Mouse (Mus musculus): ENCODE results near the gene Ablim1. TPM values are rescaled to one million over a fixed set of nuclear protein-coding genes. Genes with fewer than 3 reads are reported as not detected.

Ablim1 gene
- polyA plus RNA-seq, 2 experiments, result 3.0 to 4.7 TPM

DNA sequence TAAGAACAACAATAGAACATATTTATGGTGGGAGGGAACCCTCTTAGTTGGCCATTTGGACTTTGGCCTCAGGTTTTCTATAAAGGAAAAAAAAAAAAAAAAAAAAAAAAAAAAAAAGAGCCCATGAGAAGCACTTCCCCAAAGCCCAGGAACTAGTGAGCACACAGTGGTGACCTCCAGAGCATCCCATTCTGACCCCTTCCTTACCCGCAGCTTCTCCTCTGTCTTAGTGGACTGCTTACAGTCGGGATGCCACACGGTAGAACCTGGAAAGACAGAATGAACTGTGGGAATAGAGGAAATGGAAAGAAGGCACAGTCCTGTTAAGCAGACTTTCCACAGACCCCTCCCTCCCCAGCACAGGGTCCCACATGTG is 235.1 kb downstream of the Ablim1 start:
- Histone ChIP-seq H3K4me1 (replicated peaks; ENCODE audit: control insufficient read depth in 2 of 2, insufficient read depth in 2 of 2, low read length in 1 of 2) (no peaks in the 10 kb centered on the region), H3K9me3 (ENCODE audit: control insufficient read depth, low read length) (no peaks in the 10 kb centered on the region), H3K4me3 (ENCODE audit: insufficient read depth in 1 of 2, low read depth in 2 of 2, low read length in 2 of 2) (no peak overlapping the region), H3K9ac (replicated peaks) (no peak overlapping the region), H3K27ac (no peak overlapping the region), H3K4me2 (ENCODE audit: low read depth) (no peak overlapping the region), H3K27me3 (ENCODE audit: control insufficient read depth, insufficient read depth, low read length) (no peaks in the 10 kb centered on the region), H3K36me3 (replicated peaks; ENCODE audit: control insufficient read depth, insufficient read depth, low read depth) (no peaks in the 10 kb centered on the region)
- 39% methylated on average over 3 of the region's 3 CpGs for WGBS (ENCODE audit: insufficient replicate concordance)
- TF ChIP-seq EP300 (IDR thresholded peaks at IDR 0.05; ENCODE audit: low read depth) (no peak), CTCF (IDR thresholded peaks at IDR 0.05; ENCODE audit: low read depth) (no peak)
- ATAC-seq (ENCODE audit: insufficient read depth) (no peak), DNase-seq (ENCODE audit: low read depth in 3 of 3, low spot score in 3 of 3) (no peak)

DNA sequence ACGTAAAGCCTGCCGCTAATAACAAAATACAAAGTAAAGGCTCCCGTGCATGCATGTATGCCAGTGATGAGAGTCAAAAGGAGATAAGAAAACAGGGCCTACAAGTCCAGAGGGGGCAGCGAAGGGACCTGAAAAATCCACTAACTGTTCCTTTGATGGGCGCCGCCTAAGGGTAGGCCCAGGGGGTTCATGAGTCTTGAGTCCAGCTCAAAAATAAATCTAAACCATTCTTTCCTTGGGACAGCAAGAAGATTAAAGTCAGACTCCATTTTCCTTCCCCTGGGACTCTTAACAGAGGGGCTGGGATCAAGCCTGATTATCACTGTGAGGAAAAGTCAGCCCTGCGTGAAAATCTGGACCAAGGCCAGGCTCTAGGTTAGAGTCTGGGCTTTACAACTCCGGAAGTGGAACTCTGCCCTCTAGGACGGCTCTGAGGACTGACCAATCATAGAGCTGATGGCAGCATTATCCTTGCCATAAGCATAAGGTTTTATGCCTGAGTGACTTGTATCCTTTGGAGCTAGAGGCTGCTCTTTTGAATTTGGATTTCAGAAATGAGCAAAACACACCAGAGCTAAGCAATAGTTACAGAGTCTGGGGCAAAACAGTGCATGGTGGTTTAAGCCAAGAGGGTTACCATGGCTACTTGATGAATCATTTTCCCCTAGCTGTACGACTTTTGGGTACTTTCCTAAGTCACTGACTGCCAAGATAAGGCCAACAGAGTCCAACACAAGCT is 235.7 kb downstream of the Ablim1 start:
- H3K4me1 ChIP-seq (replicated peaks; ENCODE audit: control insufficient read depth in 2 of 2, insufficient read depth in 2 of 2, low read length in 1 of 2), result no peaks in the 10 kb centered on the region
- H3K9ac ChIP-seq (replicated peaks), result no peak overlapping the region
- TF ChIP-seq CTCF (IDR thresholded peaks at IDR 0.05; ENCODE audit: low read depth) (no peak), EP300 (IDR thresholded peaks at IDR 0.05; ENCODE audit: low read depth) (no peak)
- no peaks in the 10 kb centered on the region for H3K36me3 ChIP-seq (replicated peaks; ENCODE audit: control insufficient read depth, insufficient read depth, low read depth)
- no peaks in the 10 kb centered on the region for H3K27me3 ChIP-seq (ENCODE audit: control insufficient read depth, insufficient read depth, low read length)
- no peaks in the 10 kb centered on the region for H3K9me3 ChIP-seq (ENCODE audit: control insufficient read depth, low read length)
- no peak overlapping the region for H3K4me3 ChIP-seq (ENCODE audit: insufficient read depth in 1 of 2, low read depth in 2 of 2, low read length in 2 of 2)
- no peak overlapping the region for H3K27ac ChIP-seq
- no peak overlapping the region for H3K4me2 ChIP-seq (ENCODE audit: low read depth)
- WGBS (ENCODE audit: insufficient replicate concordance), result 63% methylated on average over 10 of the region's 10 CpGs
- DNase-seq (ENCODE audit: low read depth in 3 of 3, low spot score in 3 of 3) (no peak), ATAC-seq (ENCODE audit: insufficient read depth) (no peak)

- no peak for DNase-seq (ENCODE audit: low read depth in 3 of 3, low spot score in 3 of 3)
- WGBS (ENCODE audit: insufficient replicate concordance), result 62% methylated on average over 13 of the region's 13 CpGs
These were observed 236.7 kb downstream of the Ablim1 start for GRCm38 (mm10) chr19:57077826-57078699.

DNA sequence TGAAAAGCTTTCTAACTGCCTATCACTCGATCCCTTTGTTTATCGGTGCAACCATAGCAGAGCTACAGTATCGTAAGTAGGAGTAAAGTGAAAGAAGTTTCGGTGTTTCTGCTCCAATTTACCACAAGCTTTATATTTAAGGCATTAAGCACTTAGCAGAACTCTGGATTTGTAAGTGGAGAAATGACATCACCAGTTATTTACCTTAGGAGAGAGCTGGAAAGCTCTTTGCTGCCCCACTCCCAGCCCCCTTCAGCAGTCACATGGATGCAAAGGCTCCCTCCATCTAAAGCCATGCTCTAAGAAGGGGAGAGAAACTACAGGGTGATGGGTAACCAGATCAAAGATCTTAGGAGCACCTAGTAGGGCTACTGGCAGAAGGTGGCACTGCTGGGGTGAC is 241.3 kb downstream of the Ablim1 start:
- ATAC-seq (ENCODE audit: insufficient read depth) (no peak), DNase-seq (ENCODE audit: low read depth in 3 of 3, low spot score in 3 of 3) (no peak)
- no peak overlapping the region for H3K27ac ChIP-seq
- no peaks in the 10 kb centered on the region for H3K27me3 ChIP-seq (ENCODE audit: control insufficient read depth, insufficient read depth, low read length)
- no peak overlapping the region for H3K4me2 ChIP-seq (ENCODE audit: low read depth)
- no peak for TF ChIP-seq EP300 (IDR thresholded peaks at IDR 0.05; ENCODE audit: low read depth)
- TF ChIP-seq CTCF (IDR thresholded peaks at IDR 0.05; ENCODE audit: low read depth), result no peak
- no peaks in the 10 kb centered on the region for H3K9me3 ChIP-seq (ENCODE audit: control insufficient read depth, low read length)
- H3K9ac ChIP-seq (replicated peaks), result no peak overlapping the region
- H3K4me1 ChIP-seq (replicated peaks; ENCODE audit: control insufficient read depth in 2 of 2, insufficient read depth in 2 of 2, low read length in 1 of 2), result no peaks in the 10 kb centered on the region
- no peaks in the 10 kb centered on the region for H3K36me3 ChIP-seq (replicated peaks; ENCODE audit: control insufficient read depth, insufficient read depth, low read depth)
- no peak overlapping the region for H3K4me3 ChIP-seq (ENCODE audit: insufficient read depth in 1 of 2, low read depth in 2 of 2, low read length in 2 of 2)
- 56% methylated on average over 4 of the region's 4 CpGs for WGBS (ENCODE audit: insufficient replicate concordance)

More at GRCm38 (mm10) chr19:57077826-57078699, 236.7 kb downstream of the Ablim1 start:
- no peak for TF ChIP-seq CTCF (IDR thresholded peaks at IDR 0.05; ENCODE audit: low read depth)
- TF ChIP-seq EP300 (IDR thresholded peaks at IDR 0.05; ENCODE audit: low read depth), result no peak
- H3K36me3 ChIP-seq (replicated peaks; ENCODE audit: control insufficient read depth, insufficient read depth, low read depth), result no peaks in the 10 kb centered on the region
- H3K9me3 ChIP-seq (ENCODE audit: control insufficient read depth, low read length), result no peaks in the 10 kb centered on the region
- H3K4me2 ChIP-seq (ENCODE audit: low read depth), result no peak overlapping the region
- ATAC-seq (ENCODE audit: insufficient read depth), result no peak
- no peaks in the 10 kb centered on the region for H3K27me3 ChIP-seq (ENCODE audit: control insufficient read depth, insufficient read depth, low read length)
- no peak overlapping the region for H3K9ac ChIP-seq (replicated peaks)
- no peak overlapping the region for H3K27ac ChIP-seq
- no peak overlapping the region for H3K4me3 ChIP-seq (ENCODE audit: insufficient read depth in 1 of 2, low read depth in 2 of 2, low read length in 2 of 2)
- no peaks in the 10 kb centered on the region for H3K4me1 ChIP-seq (replicated peaks; ENCODE audit: control insufficient read depth in 2 of 2, insufficient read depth in 2 of 2, low read length in 1 of 2)

- Histone ChIP-seq H3K36me3 (replicated peaks; ENCODE audit: control insufficient read depth, insufficient read depth, low read depth) (no peaks in the 10 kb centered on the region), H3K4me2 (ENCODE audit: low read depth) (no peak overlapping the region), H3K4me3 (ENCODE audit: insufficient read depth in 1 of 2, low read depth in 2 of 2, low read length in 2 of 2) (no peak overlapping the region), H3K27ac (no peak overlapping the region), H3K4me1 (replicated peaks; ENCODE audit: control insufficient read depth in 2 of 2, insufficient read depth in 2 of 2, low read length in 1 of 2) (no peaks in the 10 kb centered on the region), H3K9ac (replicated peaks) (no peak overlapping the region), H3K9me3 (ENCODE audit: control insufficient read depth, low read length) (no peaks in the 10 kb centered on the region), H3K27me3 (ENCODE audit: control insufficient read depth, insufficient read depth, low read length) (no peaks in the 10 kb centered on the region)
- DNase-seq (ENCODE audit: low read depth in 3 of 3, low spot score in 3 of 3) (no peak), ATAC-seq (ENCODE audit: insufficient read depth) (no peak)
- no peak for TF ChIP-seq EP300 (IDR thresholded peaks at IDR 0.05; ENCODE audit: low read depth)
- TF ChIP-seq CTCF (IDR thresholded peaks at IDR 0.05; ENCODE audit: low read depth), result no peak
- WGBS (ENCODE audit: insufficient replicate concordance), result 28% methylated on average over 3 of the region's 3 CpGs
These were observed 242.0 kb downstream of the Ablim1 start for GRCm38 (mm10) chr19:57072756-57073155.
